Mouse (Mus musculus) myocyte (in vitro differentiated cells): ENCODE measurements at regions not wholly inside any gene's neighbourhood (a gene's known extent, or its start where the extent isn't known, plus 50 kb on each side); places are given as distances from the start of the nearest gene placed in this dataset.

Experiments
- H3K27me3 ChIP-seq: one replicate; pipeline ENCODE4 v1.6.1; 2011; ENCODE audit not compliant: control insufficient read depth, insufficient read depth, insufficient read length
- H3K36me3 ChIP-seq: one replicate; pipeline ENCODE4 v1.6.1; 2011; ENCODE audit not compliant: control insufficient read depth, insufficient read depth
- H3K4me2 ChIP-seq: one replicate; pipeline ENCODE4 v1.6.1; 2011; ENCODE audit warnings: low read depth, control low read depth
- H3K4me3 ChIP-seq: one replicate; pipeline ENCODE4 v1.5.1; 2011; ENCODE audit warnings: mild to moderate bottlenecking, control low read depth, moderate library complexity
- H3K79me2 ChIP-seq: one replicate; pipeline ENCODE4 v1.6.1; 2011; ENCODE audit not compliant: control insufficient read depth, insufficient read depth
- H3ac ChIP-seq: one replicate; pipeline ENCODE4 v1.6.1; 2011; ENCODE audit not compliant: control insufficient read depth, insufficient read length
- CEBPB ChIP-seq: IDR thresholded peaks from 2 replicates; pipeline ENCODE4 v1.6.1; 2011; ENCODE audit warnings: mild to moderate bottlenecking, moderate library complexity; ENCODE audit not compliant: poor library complexity, insufficient read depth, severe bottlenecking
- E2F4 ChIP-seq: IDR thresholded peaks from one replicate; pipeline ENCODE4 v1.6.1; 2011; ENCODE audit warnings: mild to moderate bottlenecking, control low read depth, moderate library complexity; ENCODE audit not compliant: insufficient read depth
- MAX ChIP-seq: IDR thresholded peaks from one replicate; pipeline ENCODE4 v1.6.1; 2011; ENCODE audit warnings: low read depth, mild to moderate bottlenecking, control low read depth
- MYOD1 ChIP-seq, 3 experiments: IDR thresholded peaks; one replicate each; pipeline ENCODE4 v1.6.1; 2011; ENCODE audit warnings: control low read depth in 2 of 3, low read depth in 2 of 3, mild to moderate bottlenecking in 2 of 3, moderate library complexity in 1 of 3; ENCODE audit not compliant: insufficient read length in 2 of 3, control insufficient read depth in 1 of 3
- MYOG ChIP-seq, 3 experiments: IDR thresholded peaks; one replicate each; pipeline ENCODE4 v1.6.1; 2011; ENCODE audit warnings: control low read depth in 2 of 3, low read depth in 2 of 3, mild to moderate bottlenecking in 2 of 3; ENCODE audit not compliant: insufficient read length in 2 of 3, control insufficient read depth in 1 of 3, insufficient read depth in 1 of 3
- POLR2A ChIP-seq: IDR thresholded peaks from one replicate; pipeline ENCODE4 v1.6.1; 2011; ENCODE audit warnings: low read depth, mild to moderate bottlenecking, control low read depth, moderate library complexity; ENCODE audit not compliant: insufficient read length
- POLR2AphosphoS2 ChIP-seq: IDR thresholded peaks from one replicate; pipeline ENCODE4 v1.6.1; 2011; ENCODE audit warnings: low read depth, control low read depth; ENCODE audit not compliant: insufficient read length
- REST ChIP-seq: IDR thresholded peaks from one replicate; pipeline ENCODE4 v1.6.1; 2011; ENCODE audit warnings: mild to moderate bottlenecking, control low read depth, moderate library complexity; ENCODE audit not compliant: insufficient read depth, insufficient read length
- SRF ChIP-seq: IDR thresholded peaks from one replicate; pipeline ENCODE4 v1.6.1; 2011; ENCODE audit warnings: low read depth; ENCODE audit not compliant: control insufficient read depth, insufficient read length
- TCF12 ChIP-seq: IDR thresholded peaks from one replicate; pipeline ENCODE4 v1.6.1; 2011; ENCODE audit warnings: mild to moderate bottlenecking, control low read depth; ENCODE audit not compliant: poor library complexity, insufficient read depth, severe bottlenecking
- TCF3 ChIP-seq: IDR thresholded peaks from one replicate; pipeline ENCODE4 v1.6.1; 2011; ENCODE audit warnings: low read depth, control low read depth; ENCODE audit not compliant: insufficient read length
- USF1 ChIP-seq: IDR thresholded peaks from one replicate; pipeline ENCODE4 v1.6.1; 2011; ENCODE audit warnings: low read depth, mild to moderate bottlenecking, control low read depth, moderate library complexity

- no peak overlapping the region for H3K4me2 ChIP-seq
- no peaks in the 10 kb centered on the region for H3K36me3 ChIP-seq
- H3K27me3 ChIP-seq, result no peaks in the 10 kb centered on the region
- no peaks in the 10 kb centered on the region for H3K79me2 ChIP-seq
- H3K4me3 ChIP-seq, result no peak overlapping the region
- no peak overlapping the region for H3ac ChIP-seq
- TF ChIP-seq USF1 (no peak), CEBPB (no peak), REST (no peak), SRF (no peak), MAX (no peak)
Measured at GRCm38 (mm10) chr2:133614672-133615071, 62.7 kb downstream of the Bmp2 start.

- no peak overlapping the region for H3K4me2 ChIP-seq
- no peak overlapping the region for H3ac ChIP-seq
- no peaks in the 10 kb centered on the region for H3K27me3 ChIP-seq
- no peaks in the 10 kb centered on the region for H3K79me2 ChIP-seq
- H3K4me3 ChIP-seq, result no peak overlapping the region
- TF ChIP-seq E2F4, result no peak
- no peak for TF ChIP-seq TCF12
- TF ChIP-seq MYOG (IDR thresholded peaks at IDR 0.05; ENCODE audit: control insufficient read depth in 1 of 3, insufficient read depth in 1 of 3, insufficient read length in 2 of 3, low read depth in 2 of 3), result no peak
- no peak for TF ChIP-seq POLR2A
- no peak for TF ChIP-seq TCF3
- TF ChIP-seq MYOD1 (IDR thresholded peaks at IDR 0.05; ENCODE audit: control insufficient read depth in 1 of 3, insufficient read length in 2 of 3, low read depth in 2 of 3), result no peak
- TF ChIP-seq CEBPB, result no peak
- no peaks in the 10 kb centered on the region for H3K36me3 ChIP-seq
Measured at GRCm38 (mm10) chr2:133615299-133615698, 63.3 kb downstream of the Bmp2 start.

DNA sequence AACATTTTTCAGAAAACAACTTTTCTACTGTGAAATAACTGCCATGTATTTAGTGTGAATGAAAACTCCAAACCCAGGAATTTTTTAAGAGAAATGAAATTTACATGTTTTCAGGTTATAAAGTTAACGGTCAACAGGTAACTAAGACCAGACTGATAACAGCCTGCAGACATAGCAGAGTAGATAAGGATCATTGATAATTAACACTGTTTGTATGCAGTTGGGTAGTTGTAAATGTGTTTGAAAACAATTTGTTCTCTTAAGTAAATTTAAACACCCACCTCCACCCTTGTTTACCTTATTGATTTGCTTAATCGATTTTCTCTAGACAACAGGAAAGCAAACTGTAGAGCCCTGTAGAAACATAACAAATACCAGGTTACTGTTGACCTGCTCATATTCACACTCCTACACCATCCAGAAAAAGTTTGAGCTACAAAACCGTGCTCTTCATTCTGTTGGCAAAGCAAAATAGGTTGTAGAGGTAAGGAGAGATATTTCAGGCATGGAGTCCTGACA lies 65.4 kb downstream of the Bmp2 start:
- Histone ChIP-seq H3K36me3 (no peaks in the 10 kb centered on the region), H3K4me3 (no peak overlapping the region), H3K27me3 (no peaks in the 10 kb centered on the region), H3K79me2 (no peaks in the 10 kb centered on the region), H3K4me2 (no peak overlapping the region), H3ac (no peak overlapping the region)
- no peak for TF ChIP-seq E2F4
- TF ChIP-seq MYOG (IDR thresholded peaks at IDR 0.05; ENCODE audit: control insufficient read depth in 1 of 3, insufficient read depth in 1 of 3, insufficient read length in 2 of 3, low read depth in 2 of 3), result no peak
- TF ChIP-seq POLR2A, result no peak
- TF ChIP-seq SRF, result no peak
- no peak for TF ChIP-seq POLR2AphosphoS2
- no peak for TF ChIP-seq MYOD1 (IDR thresholded peaks at IDR 0.05; ENCODE audit: control insufficient read depth in 1 of 3, insufficient read length in 2 of 3, low read depth in 2 of 3)
- TF ChIP-seq USF1, result no peak
- no peak for TF ChIP-seq REST
- no peak for TF ChIP-seq MAX
- no peak for TF ChIP-seq TCF12
- no peak for TF ChIP-seq TCF3
- no peak for TF ChIP-seq CEBPB

GRCm38 (mm10) chr2:133622523-133622922 lies 70.6 kb downstream of the Bmp2 start:
- no peak overlapping the region for H3ac ChIP-seq
- no peak overlapping the region for H3K4me3 ChIP-seq
- H3K4me2 ChIP-seq, result no peak overlapping the region
- no peaks in the 10 kb centered on the region for H3K79me2 ChIP-seq
- H3K27me3 ChIP-seq, result no peaks in the 10 kb centered on the region
- H3K36me3 ChIP-seq, result no peaks in the 10 kb centered on the region
- TF ChIP-seq SRF (no peak), POLR2AphosphoS2 (no peak), CEBPB (no peak), POLR2A (no peak), MAX (no peak), MYOG (IDR thresholded peaks at IDR 0.05; ENCODE audit: control insufficient read depth in 1 of 3, insufficient read depth in 1 of 3, insufficient read length in 2 of 3, low read depth in 2 of 3) (no peak), TCF12 (no peak), TCF3 (no peak), MYOD1 (IDR thresholded peaks at IDR 0.05; ENCODE audit: control insufficient read depth in 1 of 3, insufficient read length in 2 of 3, low read depth in 2 of 3) (no peak), E2F4 (no peak), USF1 (no peak), REST (no peak)

- Histone ChIP-seq H3K4me2 (no peak overlapping the region), H3K36me3 (no peaks in the 10 kb centered on the region), H3ac (no peak overlapping the region), H3K4me3 (no peak overlapping the region), H3K27me3 (no peaks in the 10 kb centered on the region), H3K79me2 (no peaks in the 10 kb centered on the region)
- no peak for TF ChIP-seq MYOG (IDR thresholded peaks at IDR 0.05; ENCODE audit: control insufficient read depth in 1 of 3, insufficient read depth in 1 of 3, insufficient read length in 2 of 3, low read depth in 2 of 3)
- no peak for TF ChIP-seq MYOD1 (IDR thresholded peaks at IDR 0.05; ENCODE audit: control insufficient read depth in 1 of 3, insufficient read length in 2 of 3, low read depth in 2 of 3)
- TF ChIP-seq TCF12, result no peak
- no peak for TF ChIP-seq SRF
- TF ChIP-seq POLR2AphosphoS2, result no peak
- TF ChIP-seq REST, result no peak
- TF ChIP-seq USF1, result no peak
- TF ChIP-seq CEBPB, result no peak
- TF ChIP-seq TCF3, result no peak
- no peak for TF ChIP-seq E2F4
- no peak for TF ChIP-seq MAX
- no peak for TF ChIP-seq POLR2A
Measured at GRCm38 (mm10) chr2:133625542-133625941, 73.6 kb downstream of the Bmp2 start.
